Mouse (Mus musculus) CD4-positive, CD25-positive, alpha-beta regulatory T cell, adult 2 months (primary cell): ENCODE results near the gene Zscan12.
A peak's percentile ranks its signal among the peaks of the same experiment; 100 is the strongest.
"Not testable (repeated sequence)": the region's sequence is repeated elsewhere in the genome, so short reads cannot be mapped to it uniquely, and the experiment has no call there.

Experiments
- DNase-seq: peaks from one replicate; pipeline ENCODE4 v3.0.0-alpha.2; 2012; ENCODE audit warnings: low read depth, low spot score

Gene Zscan12

DNA sequence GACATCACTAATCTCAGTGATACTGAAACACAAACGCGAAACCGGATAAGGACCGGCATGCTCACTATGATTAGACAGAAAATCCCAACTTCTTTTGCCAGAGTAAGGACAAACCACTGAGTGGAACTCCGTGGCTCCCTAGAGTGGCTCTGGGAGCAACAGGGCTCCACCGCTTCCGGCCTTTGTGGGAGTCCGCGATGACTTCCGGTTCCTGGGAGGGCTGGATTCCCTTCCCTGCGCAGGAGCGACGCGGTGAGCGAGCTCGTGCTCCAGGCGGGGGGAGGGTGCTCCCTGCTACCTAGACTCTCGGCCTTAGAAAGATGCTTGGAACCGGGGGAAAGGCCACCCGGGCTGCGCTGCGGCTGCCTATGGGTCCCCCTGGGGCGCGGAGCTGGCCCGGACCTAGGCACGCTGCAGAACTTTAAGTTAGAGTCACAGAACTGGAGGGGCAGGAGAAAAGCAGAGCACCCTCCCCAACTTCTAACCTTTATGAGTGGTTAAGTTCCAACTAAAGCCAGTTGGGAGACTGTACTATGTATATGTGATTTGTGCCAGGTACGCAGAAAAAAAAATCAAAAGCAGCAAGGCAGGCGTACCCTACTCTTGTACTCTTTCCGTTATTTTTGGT is at the start of gene Zscan12:
Zscan12 (plus strand) TSS at position 200 of the 628 bp plus-strand sequence.
- DNase-seq: peak; percentile 82

DNA sequence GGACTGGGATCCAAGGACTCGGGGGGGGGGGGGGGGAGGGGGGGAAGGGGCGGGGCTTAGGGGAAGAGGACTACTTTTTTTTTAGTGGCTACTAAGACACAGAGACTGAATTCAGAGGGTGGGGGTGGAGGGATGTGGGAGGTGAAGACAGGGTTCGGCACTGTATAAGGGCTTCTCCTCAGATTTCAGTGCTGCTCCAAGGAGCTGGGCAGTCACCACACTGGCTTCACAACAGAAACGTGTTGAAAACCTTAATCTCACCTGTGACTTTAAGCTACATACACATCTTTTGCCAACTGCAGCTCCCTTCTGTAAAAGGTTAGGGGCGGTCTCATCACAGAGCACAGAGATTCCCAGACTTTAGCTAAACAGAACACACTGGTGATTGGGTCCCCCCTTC is 49.8 kb upstream of the Zscan12 start:
- no peak for DNase-seq

DNA sequence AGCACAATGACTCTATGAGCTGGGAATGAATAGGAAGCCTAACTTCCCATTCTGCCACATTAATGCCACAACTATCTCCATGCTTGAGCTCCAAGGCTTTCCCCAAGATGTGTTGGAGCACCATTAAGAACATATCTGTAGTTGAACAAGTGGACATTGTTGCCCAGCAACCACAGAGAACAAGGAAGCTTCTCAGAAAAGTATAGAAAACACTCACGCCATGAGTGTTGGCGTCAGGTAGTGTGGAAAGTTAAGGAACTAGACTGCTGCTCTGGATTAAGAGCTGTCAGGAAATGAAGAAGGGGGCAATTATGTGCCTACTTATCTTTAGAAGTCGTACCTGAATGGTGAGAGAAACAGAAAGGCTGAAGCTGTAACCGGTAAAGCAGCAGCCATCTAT is 48.7 kb upstream of the Zscan12 start:
- DNase-seq: no peak

DNA sequence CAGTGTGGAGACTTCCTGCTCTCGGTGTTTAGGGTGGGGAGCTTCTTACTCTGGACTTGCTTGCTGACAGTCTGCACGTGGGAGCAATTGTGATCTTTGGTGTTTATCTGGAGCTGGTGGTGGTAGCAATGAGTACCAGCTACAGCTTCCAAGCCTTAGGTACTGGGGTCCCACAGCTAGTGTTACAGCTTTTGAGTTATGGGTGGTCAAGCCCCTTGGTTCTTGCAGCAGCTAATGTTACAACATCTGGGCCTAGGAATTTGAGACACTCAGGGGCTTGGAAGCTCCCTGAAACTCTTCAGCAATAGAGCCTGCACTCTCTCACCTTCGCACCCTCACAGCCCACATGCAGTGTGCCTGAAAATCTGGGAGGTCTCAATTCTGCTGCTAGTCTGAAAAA is 42.4 kb upstream of the Zscan12 start:
- no peak for DNase-seq

DNA sequence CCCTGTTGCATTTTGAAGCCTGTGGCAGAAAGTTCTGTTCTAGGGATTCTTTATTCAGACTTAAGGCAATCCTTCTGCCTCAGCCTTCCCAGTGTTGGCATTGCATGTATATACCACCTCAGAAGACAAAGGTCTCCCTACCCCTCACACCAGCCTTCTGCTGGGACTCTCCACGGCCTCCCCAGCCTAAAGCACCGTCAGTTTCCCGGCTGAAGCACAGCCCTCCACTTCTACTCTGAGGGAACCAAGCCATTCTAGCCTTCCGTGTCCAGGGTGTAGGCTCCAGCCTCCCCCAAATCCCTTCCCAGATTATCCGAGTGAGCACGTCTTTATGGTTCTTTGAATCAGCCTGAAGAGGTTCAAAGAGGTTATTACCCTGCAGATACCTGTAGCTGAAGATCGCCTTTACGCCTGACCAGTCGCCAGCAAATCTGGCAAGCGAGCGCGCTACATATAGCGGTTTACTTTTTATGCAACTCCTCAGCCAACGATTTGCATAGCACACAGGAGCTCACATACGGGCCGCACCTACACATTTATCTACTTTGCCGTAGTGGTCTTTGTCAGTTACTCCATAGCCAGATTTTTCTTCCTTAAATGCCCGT is 40.6 kb upstream of the Zscan12 start:
- no peak for DNase-seq

DNA sequence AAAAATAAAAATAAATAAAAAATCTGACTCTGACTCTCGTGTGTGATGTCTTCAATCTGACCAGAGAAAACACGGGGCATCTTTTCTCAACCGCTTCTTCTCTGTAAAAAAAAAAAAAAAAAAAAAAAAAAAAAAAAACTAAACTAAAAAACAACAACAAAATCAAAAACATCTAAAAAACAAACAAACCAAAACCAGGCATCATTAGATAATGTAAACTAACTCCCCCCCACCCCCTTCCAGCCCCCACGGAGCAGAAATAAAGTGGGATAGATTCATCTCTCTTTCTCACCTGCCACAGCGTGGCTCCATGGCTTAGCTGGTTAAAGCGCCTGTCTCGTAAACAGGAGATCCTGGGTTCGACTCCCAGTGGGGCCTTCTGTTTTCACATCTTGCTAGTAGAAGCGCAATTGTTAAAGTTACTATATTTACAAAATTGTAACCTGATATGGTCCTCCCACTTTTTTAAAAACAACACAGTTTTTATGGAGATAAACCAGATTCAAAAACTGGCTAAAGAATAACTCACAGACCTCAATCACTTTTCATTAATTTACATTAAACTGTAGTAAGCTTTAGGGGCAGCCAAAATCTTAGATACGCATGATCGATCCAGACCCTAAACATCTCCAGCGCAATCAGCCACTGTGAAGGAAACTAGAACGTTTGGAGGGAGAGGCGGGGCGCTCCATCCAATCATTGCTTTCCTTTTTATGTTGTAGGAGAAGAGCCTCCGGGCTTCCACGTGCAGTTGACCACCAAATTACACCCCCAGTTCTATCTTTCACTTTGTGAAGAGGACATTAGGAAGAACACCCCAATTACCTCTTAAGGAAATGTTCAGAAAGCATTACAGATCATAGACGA is 39.9 kb upstream of the Zscan12 start:
- no peak for DNase-seq

DNA sequence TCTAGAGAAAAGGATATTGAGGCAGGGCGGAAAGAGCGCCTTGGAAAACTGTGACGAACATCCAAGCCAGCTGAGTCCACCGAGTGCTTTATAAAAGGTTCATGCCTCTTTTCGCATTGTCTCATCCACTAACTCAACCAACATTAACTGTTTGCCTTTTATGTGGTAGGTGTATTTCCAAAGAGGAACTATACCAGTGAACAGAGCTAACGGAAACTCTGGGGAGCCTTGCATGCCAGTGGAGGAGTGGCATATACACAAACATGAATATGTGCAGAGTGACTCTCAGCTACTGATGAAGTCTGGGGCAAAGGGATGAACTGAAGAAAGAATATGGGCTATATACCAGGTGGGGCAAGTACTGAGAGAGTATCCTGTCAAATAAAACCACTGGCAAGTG is 39.2 kb upstream of the Zscan12 start:
- no peak for DNase-seq

DNA sequence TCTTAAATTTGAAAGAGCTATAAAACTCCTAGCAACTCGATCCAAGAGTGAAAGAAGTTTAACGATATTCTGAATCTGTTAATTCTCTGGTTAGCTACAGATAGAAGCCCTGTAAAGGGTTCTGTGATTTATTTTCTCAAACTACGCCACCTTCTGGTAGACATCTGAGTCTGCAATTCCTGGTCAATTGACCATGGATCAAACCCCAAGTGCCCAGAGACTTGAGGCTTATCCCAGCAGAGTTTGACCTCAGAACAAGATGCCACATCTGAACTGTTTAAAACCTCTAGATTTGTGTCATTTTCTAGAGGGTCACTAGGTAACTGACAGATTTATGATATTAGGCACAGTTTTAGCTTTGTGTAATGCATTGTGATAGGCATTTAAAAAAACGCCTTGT is 36.4 kb upstream of the Zscan12 start:
- DNase-seq: peak; percentile 4

DNA sequence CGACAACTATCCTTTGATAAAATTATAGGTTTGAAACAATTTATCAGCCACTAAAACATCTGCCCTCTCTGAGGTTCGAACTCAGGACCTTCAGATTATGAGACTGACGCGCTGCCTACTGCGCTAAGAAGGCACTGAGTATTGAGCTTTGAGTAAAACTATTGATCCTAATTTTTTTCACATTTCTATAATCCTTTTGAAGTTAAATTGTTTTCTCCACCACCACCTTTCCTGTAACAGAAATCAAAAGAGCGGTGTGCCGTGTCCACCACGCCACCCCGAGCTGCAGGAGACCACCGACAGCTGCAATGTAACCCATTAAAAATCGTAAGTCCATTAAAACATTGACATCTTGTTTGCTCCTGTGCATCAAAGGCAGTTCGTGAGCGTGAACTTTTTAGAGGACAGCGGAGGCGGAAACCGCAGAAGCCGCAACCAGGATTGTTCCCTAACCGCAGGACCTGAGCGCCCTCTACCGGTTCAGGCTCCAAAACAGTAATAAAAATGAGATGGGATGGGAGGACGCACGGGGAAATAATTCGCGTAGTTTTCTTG is 35.9 kb upstream of the Zscan12 start:
- DNase-seq: peak; percentile 54

DNA sequence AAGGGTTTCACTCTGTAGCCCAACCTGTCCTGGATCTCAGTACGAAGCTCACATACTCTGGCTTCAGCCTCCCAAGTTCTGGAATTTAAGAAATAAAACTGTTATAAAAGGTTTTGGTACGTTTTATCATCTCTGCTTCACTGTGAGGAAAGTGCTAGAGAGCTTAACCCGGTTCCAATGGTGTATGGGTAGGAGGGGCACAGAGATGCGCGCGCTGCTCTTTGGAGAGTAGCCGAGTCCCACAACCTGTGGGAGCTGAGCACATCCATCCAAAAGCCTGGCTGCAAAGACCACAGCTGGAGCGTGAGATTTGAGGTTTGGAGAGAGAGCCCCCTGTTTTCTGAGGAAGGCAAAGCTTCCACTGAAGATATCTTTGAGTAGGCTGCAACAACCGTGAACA is 35.2 kb upstream of the Zscan12 start:
- no peak for DNase-seq

DNA sequence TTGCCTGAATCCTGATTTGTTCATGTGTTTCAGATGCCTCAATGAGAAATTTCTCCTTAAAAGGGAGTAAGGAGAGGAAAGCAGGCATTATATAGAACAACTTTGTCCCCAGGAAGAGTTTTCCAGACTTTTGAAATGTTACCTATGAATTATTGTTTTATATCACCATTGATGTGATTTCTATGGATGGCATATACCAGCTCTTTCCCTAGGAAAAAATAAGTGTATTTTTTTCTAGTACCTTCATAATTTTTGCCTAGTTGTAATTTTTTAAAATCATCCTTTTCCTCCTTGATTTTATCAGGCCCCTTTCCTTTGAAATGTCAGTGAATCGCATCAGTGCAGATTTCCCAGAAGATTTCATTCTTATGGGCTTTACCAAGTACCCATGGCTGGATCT is 16.0 kb upstream of the Zscan12 start, which contains the start of gene Olfr1367:
Olfr1367 (plus strand) TSS at position 301 of the 400 bp plus-strand sequence.
- DNase-seq: no peak

DNA sequence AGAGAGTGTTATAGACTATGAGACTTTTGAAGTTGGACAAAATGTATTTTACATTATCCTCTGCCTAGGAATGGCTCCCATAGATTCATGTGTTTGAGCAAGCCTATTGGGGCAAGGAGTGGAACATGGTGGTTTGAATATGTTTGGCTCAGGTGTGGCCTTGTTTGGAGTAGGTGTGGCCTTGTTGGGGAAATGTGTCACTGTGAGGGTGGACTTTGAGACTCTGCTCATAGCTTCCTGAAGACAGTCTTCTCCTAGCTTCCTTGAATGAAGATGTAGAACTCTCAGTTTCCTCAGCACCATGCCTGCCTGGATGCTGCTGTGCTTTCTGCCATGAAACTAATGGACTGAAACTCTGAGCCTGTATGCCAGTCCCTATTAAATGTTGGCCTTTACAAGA is 12.0 kb upstream of the Zscan12 start:
- DNase-seq: no peak

DNA sequence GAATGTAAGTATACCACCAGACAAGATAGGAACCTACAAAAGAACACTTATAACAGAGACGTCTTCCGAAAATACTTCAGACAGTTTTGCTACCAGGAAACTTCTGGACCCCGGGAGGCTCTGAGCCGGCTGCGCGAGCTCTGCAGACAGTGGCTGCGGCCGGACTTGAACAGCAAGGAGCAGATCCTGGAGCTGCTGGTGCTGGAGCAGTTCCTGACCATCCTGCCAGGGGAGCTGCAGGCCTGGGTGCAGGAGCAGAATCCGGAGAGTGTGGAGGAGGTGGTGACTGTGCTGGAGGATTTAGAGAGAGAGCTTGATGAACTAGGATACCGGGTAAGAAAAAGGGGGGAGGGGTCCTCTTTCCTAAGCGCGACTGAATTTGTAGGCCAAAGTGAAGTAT is 1.1 kb downstream of the Zscan12 start:
- no peak for DNase-seq

DNA sequence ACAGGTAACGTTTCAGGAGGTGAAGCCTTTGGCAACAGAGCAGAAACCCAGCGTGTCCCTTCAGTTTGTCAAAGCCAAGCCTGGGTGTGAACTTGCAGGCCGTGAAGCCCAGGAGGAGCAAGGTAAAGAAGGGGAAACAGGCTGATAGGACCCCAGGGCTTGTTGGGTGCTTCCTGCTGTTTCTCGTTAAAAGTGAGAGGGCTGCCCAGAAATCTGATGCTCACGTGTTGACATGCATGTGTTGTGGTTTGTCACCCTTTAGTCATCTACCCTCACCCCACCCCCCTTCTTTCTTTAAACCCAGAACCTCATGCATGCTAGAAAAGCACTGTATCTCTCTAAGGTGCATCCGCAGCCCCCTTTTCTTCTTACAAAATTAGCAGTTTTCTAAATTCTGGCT is 4.0 kb downstream of the Zscan12 start:
- DNase-seq: peak; percentile 66

DNA sequence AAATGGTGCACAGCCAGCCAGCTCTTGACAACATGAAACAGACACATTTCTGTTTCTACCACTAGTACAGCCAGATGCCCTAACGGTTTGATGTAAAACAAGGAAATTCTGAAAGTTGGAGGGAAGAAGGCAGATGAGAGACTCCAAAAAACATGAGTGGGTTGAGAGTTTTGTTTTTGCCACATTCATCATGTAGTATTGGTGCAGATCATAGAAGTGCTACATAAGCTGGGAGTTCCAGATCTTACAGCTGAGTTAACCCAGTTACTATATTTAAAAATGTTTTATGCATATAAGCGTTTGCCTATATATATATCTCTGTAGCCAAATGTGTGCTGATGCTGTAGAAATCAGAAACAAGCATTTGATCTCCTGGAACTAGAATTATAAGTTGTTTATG is 10.1 kb downstream of the Zscan12 start:
- no peak for DNase-seq

DNA sequence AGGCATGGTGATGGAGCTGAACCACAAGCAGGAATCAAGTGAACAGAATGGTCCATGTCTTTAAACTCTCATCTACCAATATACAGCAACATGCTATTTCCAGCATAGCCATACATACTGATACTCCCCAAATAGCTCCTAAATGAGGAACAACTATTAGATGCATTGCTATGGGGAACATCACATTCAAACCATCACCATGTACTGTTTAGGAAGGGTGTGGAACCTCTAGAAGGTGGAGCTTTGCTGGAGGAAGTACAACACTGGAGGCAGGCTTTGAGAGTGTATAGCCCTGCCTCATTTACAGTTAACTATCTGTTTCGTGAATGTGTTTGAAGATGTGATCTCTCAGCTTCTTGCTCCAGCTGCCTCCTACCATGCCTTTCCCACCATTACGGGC is 15.2 kb downstream of the Zscan12 start:
- no peak for DNase-seq

DNA sequence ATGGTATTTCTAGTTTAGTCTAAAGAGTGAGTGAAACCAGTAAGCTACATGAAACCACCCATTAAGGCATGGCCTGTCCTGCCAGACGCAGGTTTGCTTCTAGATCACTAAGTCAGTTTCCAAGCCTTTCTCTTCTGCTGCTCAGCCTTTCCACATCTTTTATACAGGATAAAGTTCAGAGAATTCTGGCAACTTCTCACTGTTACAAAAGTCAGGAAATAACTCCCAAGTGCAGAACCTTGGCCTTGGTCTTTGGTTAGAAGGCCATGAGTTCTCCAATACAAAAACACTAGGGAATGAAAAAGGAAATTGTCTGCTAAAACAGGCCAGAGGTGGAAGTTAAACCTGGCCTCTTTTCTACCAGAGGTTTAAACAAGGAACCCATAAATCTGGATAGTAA is 32.6 kb downstream of the Zscan12 start:
- no peak for DNase-seq

DNA sequence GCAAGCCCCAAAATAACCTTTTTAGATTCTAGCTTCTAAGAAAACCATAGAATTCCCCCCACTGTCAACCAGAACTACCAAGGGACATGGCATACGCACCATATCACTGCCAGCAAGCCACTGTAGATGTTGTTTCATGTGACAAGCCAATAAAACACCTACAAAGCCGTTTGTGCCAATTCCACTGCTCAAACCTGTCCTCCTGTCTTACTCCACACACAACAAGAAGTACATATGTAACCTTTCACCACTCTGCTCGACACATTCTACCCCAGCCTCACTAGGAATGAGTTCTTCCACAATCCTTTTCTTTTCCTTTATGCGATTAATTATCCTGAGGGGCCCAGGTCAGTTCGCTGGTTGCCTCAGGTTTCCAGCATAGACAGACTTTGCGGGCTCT is 33.0 kb downstream of the Zscan12 start:
- DNase-seq: no peak

DNA sequence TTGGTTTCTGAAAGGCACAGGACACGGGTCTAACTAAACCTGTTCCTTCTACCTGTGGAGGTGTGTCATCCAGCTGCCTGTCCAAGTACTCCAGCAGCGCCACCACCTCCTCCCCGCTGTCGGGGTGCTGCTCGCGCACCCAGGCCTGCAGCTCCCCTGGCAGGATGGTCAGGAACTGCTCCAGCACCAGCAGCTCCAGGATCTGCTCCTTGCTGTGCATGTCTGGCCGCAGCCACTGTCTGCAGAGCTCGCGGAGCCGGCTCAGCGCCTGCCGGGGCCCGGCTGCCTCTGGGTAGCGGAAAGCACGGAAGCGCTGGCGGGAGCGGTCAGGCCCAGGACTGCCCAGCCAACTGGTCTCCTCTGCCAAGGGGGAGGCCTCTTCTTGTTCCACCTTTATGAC is 33.4 kb downstream of the Zscan12 start:
- not testable (repeated sequence) for DNase-seq

DNA sequence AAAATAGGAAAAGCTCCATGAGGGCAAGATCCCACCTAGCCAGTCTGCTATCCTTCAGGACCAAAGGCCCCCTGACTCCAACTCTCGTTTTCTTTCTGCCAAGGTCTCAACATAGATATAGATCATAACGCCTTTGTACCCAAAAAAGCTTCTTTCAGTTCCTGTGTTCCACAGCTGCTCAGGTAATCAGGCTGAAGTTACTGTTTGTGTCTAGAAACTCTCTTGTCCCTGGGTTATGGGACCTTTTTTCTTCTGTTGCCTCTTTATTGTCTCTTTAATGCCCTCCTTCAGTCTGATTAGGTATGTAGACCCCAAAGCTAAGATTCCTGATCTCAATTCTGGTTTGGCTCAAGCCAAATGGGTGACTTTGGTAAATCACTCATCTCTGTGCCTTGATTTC is 34.9 kb downstream of the Zscan12 start:
- DNase-seq: no peak

DNA sequence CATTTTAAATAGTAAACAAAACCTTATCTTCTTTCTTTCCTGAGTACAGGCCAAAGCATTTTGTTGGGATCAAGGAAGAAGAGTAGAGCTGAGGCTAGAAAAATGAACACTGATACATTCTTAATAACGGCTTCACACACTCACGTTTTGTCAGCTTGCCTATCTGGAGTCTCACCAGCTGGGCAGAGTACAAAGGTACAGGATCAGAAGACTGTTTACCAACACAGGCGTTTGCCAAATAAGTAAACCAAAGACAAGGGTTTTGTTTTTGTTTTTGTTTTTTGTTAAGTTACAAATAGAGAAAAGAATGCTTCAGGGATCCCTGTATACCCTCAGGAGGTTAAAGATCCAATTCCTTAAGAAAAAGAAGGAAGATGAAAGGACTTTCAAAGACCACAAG is 38.5 kb downstream of the Zscan12 start:
- DNase-seq: no peak

DNA sequence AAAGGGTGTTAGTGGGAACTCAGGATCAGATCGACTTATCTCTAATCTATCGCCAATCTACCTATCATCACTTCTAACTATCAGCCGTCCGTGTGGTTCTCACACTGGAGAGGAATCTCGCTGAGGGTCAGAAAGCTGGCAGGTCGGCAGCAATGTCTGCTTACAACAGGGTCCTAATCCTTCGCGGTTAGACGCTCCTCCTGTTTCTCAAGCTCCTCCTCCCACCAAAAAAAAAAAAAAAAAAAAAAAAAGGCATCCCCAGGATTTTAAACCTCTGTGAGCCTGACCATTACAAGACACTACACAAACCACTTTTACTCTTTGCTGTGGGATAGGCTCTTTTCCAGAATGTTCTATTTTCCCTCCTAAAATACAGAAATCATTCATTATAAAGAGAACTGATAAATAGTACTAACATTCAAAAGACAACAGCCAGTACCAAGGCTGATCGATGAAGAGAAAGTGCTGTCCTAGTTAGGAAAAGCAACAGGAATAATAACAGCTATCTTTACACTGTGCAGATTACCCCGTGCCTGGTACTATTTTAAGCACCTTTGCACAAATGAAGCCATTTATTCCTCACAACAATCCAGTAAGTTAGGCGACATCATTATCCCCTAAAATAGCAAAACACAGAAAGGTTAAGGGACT is 39.1 kb downstream of the Zscan12 start:
- no peak for DNase-seq
